Mouse (Mus musculus): ENCODE results near the gene Arhgap10.

Gene Arhgap10

DNA sequence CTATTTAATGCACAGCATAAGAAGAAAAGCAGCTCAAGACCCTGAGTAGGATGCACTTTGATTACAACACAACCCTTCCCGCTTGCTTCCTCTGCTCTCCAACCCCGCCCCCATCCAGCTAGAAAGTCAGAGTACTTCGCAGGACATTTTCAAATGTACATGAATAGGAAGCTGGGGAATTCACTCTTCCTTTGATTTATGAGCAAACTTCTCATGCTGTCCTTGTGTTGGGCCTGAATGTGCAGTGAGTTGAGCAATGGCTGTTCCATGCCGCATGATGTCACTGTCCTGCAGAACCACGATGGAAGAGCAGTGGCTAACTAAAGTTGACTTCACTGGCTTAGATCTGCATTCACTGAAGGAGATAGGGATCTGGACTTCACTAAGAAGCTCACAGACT is 242.2 kb downstream of the Arhgap10 start:
- no peak for DNase-seq

DNA sequence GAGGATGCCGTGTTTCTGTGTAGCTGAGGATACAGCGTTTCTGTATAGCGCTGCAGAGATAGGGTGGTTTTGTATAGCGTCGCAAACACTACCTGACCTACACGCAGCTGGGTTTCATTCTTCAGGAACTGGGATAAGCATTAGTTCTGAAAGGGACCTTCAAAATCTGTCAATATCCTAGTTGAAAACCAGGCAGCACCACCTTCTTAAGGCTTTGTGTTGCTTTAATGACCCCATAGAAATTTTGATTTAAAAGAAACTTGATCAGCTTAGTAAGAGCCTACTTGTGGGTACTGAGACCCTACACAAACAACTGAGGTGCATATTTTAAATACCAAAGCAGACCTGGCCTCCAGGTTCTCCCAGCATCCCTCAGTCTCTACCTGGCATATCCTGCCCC is 245.6 kb downstream of the Arhgap10 start:
- DNase-seq: no peak

- no peak for DNase-seq
Observed at GRCm38 (mm10) chr8:77267941-77268405, 249.8 kb downstream of the Arhgap10 start.

DNA sequence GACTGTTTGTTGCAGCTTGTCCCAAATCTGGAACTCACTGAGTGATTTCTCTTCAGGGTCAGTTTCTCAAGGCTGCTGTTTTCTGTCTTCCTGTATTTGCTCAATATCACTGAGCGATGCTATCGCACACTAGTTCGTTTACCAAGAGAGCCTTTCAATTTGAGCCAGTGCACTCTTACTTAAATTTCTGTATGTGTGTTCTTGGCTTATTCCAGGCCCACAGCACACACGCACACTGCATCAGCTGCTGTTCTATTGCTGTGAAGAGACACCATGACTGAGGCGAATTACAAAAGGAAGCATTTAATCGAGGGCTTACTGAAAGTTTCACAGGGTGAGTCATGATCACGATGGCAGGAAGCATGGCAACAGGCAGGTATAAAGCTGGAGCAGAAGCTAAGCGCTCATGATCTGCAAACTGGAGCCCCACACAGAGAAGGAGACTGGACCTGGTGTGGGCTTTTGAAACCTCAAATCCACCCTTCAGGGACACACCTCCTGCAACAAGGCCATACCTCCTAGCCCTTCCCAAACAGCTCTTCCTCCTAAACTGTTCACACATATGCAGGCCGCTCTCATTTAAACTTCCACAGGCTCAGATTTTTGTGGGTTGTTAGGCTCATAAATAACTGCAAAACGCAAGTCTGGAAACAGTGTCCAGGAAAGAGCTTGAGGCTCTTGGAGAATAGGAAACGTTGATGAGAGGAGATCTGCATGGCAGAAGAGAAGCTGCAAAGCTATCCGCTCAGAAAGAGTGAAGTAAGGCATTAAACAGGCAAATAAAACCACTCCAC is 255.3 kb downstream of the Arhgap10 start:
- DNase-seq: no peak

DNA sequence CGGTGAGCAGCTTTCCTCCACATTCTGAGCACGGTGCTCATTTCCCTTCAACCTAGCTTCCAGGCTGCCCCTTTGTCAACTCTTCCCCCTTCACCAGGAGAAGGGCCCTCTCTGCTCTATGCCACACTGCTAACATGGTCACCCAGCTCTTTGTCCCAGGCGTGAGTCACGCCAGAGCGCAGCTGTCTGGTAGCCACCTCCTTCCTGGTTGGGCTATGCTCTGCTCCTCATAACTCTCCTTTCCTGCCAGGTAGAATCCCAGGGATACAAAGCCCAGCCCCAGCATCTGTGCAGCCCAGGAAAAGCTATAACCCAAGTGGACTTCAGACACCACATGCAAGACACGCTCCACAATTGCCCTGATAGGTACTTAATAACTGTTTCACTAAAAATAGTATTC is 256.5 kb downstream of the Arhgap10 start:
- no peak for DNase-seq

DNA sequence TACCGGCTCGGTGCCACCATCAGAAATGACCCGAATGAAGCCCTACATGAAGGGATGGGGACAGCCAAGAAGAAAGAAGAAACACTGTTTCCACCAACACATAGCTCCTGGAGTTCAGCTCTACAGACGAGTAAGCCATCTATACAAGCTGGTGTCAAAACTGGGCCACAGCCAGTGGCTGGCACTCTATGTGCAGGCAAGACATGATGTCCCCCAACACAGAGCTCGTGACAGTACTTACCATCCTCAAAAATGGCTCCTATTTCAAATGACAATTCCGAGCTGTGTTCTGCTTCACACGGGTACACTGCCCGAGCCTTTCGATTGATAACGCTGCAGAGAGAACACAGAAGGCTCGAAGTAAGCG is 260.7 kb downstream of the Arhgap10 start:
- DNase-seq: no peak

DNA sequence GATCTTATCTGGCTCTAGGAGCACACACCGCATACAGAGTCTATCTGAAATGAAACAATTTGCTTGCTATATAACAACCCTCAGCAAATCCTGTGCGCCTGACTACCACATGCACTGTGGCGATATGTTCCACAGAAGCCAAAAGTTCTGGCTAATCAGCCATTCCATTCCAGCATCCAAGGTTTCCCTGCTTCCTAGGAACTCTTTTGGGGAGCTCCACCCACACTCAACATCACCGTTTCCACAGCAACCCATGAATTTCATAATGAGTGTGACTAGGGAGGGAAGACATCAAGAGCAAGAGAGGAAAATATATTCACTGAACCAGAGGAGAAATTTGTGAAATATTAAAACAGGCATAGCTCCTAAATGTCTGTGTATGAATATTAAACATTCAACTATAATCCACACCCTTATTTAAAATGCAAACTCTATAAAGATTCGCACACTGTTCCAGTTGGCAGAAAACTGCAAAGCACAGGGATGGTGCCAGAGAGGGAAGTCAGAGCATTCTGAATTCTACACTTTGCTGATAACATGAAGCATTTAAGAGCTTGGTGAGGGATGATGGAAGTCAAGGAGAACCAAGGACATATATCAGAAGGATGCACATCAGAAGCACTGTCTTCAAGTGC is 261.2 kb downstream of the Arhgap10 start:
- DNase-seq: peak; percentile 25

- DNase-seq: no peak
Observed at GRCm38 (mm10) chr8:77254466-77254865, 263.3 kb downstream of the Arhgap10 start.

DNA sequence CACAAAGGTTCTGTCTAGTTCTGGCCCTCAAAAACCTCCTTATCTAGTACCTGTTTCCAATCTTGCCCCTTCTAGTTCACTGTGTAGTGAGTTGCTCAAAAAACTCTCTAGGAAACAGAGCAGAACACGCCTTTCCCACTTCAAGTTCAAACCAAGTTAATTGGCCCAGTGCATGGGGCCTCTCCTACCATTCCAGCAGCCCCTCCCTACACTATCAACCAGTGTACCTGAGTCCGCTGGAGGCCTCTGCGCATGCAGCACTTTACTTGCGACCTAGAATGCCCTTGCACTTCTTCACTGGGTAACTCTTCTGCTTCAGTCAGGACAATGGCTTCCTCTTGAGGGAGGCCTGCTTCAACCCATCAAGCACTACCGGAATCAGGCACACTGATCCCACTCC is 266.6 kb downstream of the Arhgap10 start:
- DNase-seq: no peak

- no peak for DNase-seq
Observed at GRCm38 (mm10) chr8:77250094-77250493, 267.7 kb downstream of the Arhgap10 start.

DNA sequence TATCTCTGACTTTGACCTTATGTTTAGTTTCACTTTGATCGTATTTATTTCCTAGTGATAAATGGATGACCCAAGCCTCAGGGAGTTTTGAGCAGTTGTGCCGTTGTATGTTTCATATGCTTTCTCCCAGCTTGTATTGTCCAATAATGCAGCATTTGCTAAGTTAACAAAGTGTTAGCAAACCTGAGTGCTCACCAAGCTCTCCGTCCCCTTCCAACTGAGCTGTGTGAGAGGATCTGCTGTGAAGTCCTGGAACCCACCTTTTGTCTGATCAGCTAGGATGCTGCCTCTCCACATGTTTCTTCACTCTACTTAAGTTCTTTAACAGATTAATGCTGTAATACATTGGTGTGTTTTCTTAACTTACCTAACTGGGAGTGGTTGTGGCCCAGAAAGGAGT is 276.4 kb downstream of the Arhgap10 start:
- no peak for DNase-seq

DNA sequence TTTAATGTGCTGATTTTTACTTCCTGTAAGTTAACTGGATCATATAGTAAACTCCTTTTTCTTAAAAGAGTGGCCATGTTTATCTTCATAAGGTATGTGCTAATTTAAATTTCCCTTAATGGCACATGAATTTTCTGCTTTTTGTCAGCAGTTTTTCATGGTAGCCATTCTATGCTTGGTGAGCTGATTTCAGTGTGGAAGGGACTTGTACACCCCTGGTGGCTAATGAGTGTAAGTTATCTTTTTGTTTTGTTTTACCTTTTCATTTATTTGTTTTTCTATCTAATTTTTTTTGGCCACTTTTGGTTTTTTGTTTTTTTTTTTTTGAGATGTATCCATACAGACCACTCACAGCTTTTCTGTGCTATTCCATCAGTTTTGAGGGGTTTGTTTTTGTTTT is 278.3 kb downstream of the Arhgap10 start:
- DNase-seq: no peak

DNA sequence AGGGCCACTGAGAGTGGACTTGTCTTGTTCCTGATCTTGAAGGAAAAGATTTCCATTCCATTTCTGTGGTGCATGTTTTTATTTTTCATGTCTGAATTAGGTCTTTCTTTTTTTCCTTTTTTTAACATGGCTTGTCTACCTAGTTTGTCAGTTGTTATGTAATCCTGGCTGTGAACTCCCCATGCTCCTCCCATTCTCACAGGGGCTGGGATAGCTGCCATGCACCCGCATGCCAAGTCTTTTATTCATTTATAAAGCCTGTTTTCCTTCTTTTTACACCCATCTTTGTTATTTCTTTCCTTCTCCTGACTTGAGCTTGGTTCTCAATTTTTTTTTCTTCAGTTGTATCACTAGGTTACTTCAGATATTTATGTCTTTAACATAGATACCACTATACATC is 281.1 kb downstream of the Arhgap10 start:
- DNase-seq: no peak

DNA sequence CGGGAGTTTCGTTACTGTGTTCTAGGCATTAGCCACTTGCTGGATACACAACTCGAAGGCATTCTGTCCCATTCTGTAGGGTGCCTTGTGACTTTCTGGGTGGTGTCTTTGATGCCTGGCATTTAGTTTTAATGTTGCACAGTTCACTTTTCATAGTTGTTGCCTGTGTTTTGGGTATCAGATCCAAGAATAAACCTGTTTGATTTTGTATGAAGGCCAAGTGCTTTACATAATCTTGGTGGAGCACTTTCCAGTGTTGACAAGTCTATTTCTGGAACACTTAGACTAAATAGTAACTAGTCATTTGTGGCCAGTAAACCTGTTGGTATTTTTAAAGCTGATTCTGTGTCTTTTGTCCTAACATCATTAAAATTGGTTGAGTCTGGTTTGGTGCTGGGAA is 285.3 kb downstream of the Arhgap10 start:
- DNase-seq: no peak

DNA sequence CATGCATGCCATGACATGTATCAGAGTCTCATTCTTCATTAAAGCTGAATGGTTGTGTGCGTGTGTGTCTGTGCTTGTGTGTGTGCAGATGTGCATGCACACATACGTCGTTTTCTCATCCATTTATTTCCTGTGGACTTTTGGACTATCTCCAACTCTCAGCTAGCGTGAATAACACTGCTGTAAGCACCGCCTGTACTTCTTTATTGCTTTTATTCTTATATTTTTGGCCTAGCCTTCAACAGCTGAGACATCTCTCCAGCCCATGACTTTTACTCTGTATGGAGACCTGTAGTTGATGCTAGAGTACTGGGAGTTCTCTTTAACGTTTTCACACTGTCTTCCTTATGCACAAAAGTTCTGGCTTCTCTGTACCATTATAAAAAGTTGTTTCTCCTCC is 285.9 kb downstream of the Arhgap10 start:
- no peak for DNase-seq

DNA sequence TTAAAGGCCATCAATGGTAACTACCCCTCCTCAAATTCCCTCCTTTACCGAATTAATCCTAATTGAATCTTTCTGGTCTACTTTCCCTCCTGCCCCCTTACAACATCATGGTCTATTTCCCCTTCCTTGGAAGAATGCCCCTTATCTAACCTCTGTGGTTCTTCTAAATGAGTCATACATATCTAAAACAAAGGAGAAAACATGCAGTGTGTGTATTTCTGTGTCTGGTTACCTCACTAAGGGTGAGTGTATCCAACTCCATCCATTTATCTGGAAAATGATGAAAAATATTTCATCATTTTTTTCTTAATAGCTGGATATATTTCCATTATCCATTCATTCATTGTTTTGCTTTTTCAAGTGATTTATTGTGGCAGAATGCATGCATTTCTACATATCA is 286.5 kb downstream of the Arhgap10 start:
- no peak for DNase-seq

- DNase-seq: no peak
Observed at GRCm38 (mm10) chr8:77228688-77229087, 289.1 kb downstream of the Arhgap10 start.

- DNase-seq: no peak
Observed at GRCm38 (mm10) chr8:77227742-77228141, 290.0 kb downstream of the Arhgap10 start.

DNA sequence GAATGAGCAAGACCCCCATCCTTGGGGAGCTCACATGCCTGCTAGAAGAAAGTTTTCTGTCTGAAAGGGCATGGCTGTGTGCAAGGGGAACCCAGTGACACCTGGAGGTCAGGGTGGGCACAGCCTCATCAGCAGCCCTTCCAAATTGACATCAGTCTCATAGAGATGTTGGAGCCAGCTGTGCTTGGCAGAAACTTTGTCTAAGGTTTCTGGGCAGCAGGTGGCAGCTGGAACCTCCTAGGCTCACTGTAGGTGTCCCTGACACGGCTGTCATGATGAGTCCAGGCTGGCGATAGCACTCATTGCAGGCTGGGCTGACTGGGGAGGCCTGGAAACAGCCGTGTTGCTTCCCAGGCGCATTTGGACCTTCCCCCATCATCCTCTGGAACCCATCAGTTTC is 294.6 kb downstream of the Arhgap10 start:
- DNase-seq: no peak

GRCm38 (mm10) chr8:77215191-77215590 is 302.6 kb downstream of the Arhgap10 start:
- no peak for DNase-seq

GRCm38 (mm10) chr8:77214665-77215064 is 303.1 kb downstream of the Arhgap10 start:
- no peak for DNase-seq

GRCm38 (mm10) chr8:77213893-77214464 is 303.8 kb downstream of the Arhgap10 start:
- no peak for DNase-seq

- no peak for DNase-seq
Observed at GRCm38 (mm10) chr8:77209297-77209696, 308.5 kb downstream of the Arhgap10 start.
